Mouse (Mus musculus) splenic B cell, adult 2 months (primary cell): Measurements from ENCODE around the gene Gm17617.
"Not testable (repeated sequence)": the region's sequence is repeated elsewhere in the genome, so short reads cannot be mapped to it uniquely, and the experiment has no call there.

ENCODE experiments used
- DNase-seq: peaks from one replicate; pipeline ENCODE4 v3.0.0-alpha.2; 2011; ENCODE audit warnings: low read depth, low spot score
- H3K27me3 ChIP-seq: 2 replicates; pipeline ENCODE4 v1.6.1; 2012; ENCODE audit warnings: mild to moderate bottlenecking, low read length, moderate library complexity, mixed read lengths; ENCODE audit not compliant: control insufficient read depth, poor library complexity, insufficient read depth, severe bottlenecking
- H3K36me3 ChIP-seq: 2 replicates; pipeline ENCODE4 v1.6.1; 2012; ENCODE audit warnings: mild to moderate bottlenecking, low read length, moderate library complexity, mixed read lengths; ENCODE audit not compliant: control insufficient read depth, poor library complexity, insufficient read depth, severe bottlenecking

The Gm17617 gene

GRCm38 (mm10) chr13:55102366-55102765, 31.0 kb downstream of the Gm17617 start:
- Histone ChIP-seq H3K27me3 (no peaks in the 10 kb centered on the region), H3K36me3 (no peaks in the 10 kb centered on the region)
- DNase-seq = no peak

- Histone ChIP-seq H3K27me3 (no peaks in the 10 kb centered on the region), H3K36me3 (no peaks in the 10 kb centered on the region)
- no peak for DNase-seq
Observed at GRCm38 (mm10) chr13:55101627-55102026, 31.7 kb downstream of the Gm17617 start.

DNA sequence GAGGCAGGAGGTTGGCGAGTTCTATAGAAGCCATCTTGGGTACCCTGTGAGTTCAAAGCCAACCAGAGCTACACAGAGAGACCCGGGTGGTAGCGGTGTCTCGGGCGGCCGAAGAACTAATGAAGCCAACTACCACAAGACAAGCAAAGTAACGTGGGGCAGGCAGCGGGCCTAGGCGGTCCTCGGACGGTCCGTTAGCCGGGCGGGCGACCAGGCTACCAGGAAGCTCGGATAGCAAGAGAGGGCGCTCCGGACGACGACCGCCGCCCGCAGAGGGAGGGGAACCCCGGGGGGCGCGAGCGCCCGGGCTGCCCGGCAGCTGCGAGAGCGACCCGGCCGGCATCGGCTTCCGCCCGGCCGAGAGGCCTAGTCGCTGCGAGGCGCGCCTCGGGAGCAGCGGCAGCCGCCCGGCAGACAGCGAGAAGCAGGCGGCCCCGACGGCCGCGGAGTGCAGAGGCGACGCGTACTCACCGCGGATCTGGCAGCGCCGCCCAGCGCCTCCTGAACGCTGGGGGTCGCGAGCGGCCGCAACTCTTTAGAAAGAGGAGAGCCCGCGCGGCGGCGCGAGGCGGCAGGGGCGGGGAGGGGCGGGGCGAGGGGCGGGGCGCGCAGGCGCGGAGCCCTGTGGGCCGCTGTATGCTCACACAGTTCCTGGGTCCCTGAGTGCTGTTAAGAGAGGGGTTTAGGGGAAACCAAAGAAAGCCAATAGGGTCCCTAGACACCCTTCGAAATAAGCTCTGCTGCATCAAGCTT, 33.4 kb downstream of the Gm17617 start, which contains the start of gene Uimc1:
TSS of gene Uimc1 (minus strand) at position 575 of the 753 bp plus-strand sequence.
- peak; percentile 90 for DNase-seq
- Histone ChIP-seq H3K36me3 (no peaks in the 10 kb centered on the region), H3K27me3 (no peaks in the 10 kb centered on the region)

DNA sequence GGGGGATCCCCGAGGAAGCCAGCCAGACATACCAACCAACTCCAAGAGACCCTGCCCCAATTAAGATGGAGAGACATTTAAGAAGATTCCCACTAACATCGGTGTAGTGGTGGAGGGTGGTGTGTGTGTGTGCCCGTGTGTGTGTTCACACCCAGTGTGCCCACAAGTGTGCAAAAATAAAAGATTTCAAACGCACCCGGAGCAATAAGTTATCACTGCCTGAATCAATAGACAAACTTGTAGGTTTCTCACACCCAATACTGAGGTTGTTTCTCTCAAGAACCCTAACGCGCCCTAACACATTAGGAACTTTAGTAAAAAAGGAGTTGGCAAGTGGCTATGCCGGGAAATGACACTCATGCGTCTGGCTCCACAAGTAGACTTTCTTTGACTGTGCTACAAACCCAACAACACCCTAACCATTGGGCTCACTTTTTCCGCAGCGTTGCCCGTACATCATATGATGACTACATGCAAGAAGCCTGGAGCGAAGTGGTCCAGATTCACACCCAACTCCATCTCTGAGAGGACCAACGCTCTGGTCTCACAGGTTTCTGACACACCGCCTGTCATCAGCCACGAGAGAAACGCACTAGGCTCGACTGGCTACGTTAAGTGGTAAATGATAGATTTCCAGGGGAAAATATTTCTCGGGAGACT, 34.2 kb downstream of the Gm17617 start:
- DNase-seq = peak; percentile 54
- H3K27me3 ChIP-seq = no peaks in the 10 kb centered on the region
- no peaks in the 10 kb centered on the region for H3K36me3 ChIP-seq

DNA sequence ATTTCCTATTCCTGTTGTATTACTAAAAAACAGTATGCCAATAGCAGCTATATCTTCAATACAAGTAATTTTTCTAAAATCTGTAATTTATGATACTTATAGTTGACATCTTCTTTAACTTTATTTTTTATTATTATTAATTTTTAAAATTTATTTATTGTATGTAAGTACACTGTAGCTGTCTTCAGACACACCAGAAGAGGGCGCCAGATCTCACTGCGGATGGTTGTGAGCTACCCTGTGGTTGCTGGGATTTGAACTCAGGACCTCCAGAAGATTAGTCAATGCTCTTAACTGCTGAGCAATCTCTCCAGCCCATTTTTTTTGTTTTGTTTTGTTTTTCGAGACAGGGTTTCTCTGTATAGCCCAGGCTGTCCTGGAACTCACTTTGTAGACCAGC, 35.5 kb downstream of the Gm17617 start:
- not testable (repeated sequence) for H3K36me3 ChIP-seq, H3K27me3 ChIP-seq
- DNase-seq = peak; percentile 28

DNA sequence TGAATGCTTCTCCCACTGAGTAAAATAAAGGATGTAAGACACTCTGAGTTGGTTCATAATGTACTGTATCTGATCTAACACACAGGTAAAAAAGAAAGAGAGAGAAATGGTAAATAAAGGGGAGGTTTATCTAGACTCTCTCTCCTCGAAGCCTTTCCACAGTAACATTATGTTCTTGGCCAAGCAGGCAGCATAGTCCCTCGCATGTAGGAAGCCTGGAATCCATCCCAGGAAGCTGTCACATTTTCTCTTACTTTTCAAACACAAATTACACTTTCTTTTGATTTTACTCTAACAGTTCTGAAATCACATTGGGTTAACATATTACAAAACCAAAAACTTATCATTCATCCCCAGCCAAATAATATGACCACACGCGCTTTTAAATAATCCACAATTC, 40.8 kb downstream of the Gm17617 start:
- H3K27me3 ChIP-seq = no peaks in the 10 kb centered on the region
- no peak for DNase-seq
- H3K36me3 ChIP-seq = 0 out of 2 replicates have a peak, but pooled peaks cover 4% of the 10 kb centered on the region
